ENCODE assay signal across 13 mouse cellular contexts in genomic region chr17:17834896-17835295, GRCm38 (mm10). TPM values are rescaled to one million over a fixed set of nuclear protein-coding genes. Genes with fewer than 3 reads are reported as not detected.
DNase-seq lines count a peak whose midpoint lies in the region; ATAC-seq and TF ChIP-seq lines count a peak whose summit lies in the region.
"Had no signal": no experiment of that assay in that cellular context is flagged by ENCODE, and none has a peak within 500 bp of the region (broad histone marks: within the 10 kb centered on the region; RNA-seq: fewer than 3 reads in every experiment).

No protein-coding gene starts in this region.

- no peak for TF ChIP-seq CTCF in ES-Bruce4 (IDR thresholded peaks at IDR 0.05; ENCODE audit: low read depth, low read length)

- DNase-seq in heart, adult 11 months = peak; percentile 79
- no peak for DNase-seq in heart, adult 9 months (ENCODE audit: low spot score in 2 of 2)
- peak; percentile 69 for DNase-seq in embryonic facial prominence, embryonic 14.5 days (ENCODE audit: low spot score)
- DNase-seq in kidney, postnatal 4 days = peak; percentile 74 to 81
- no peak for DNase-seq in layer of hippocampus, postnatal 10 days (ENCODE audit: low spot score in 2 of 2)
- DNase-seq in MN1 (ENCODE audit: low spot score) = no peak
- DNase-seq in thymus, postnatal 25 days = no peak
- DNase-seq: midbrain, embryonic 14.5 days had no signal

- no peak overlapping the region for H3K9ac ChIP-seq in ES-Bruce4 (ENCODE audit: low read depth, poor library complexity, severe bottlenecking)
- no peak overlapping the region for H3K9ac ChIP-seq in embryonic facial prominence, embryonic 14.5 days (ENCODE audit: low read depth, low read length)

- no peak for TF ChIP-seq POLR2A in ES-Bruce4 (IDR thresholded peaks at IDR 0.05; ENCODE audit: insufficient read depth, low read length)

- TF ChIP-seq EP300 in ES-Bruce4 (IDR thresholded peaks at IDR 0.05; ENCODE audit: insufficient read depth, low read depth, low read length) = 0 out of 2 replicates have a peak, but pooled peaks have one; percentile 45

- no peak overlapping the region for H3K4me3 ChIP-seq in ES-Bruce4 (ENCODE audit: low read depth, low read length)
- H3K4me3 ChIP-seq in embryonic facial prominence, embryonic 14.5 days (ENCODE audit: low read depth, low read length) = no peak overlapping the region
- H3K4me3 ChIP-seq: forebrain, embryonic 10.5 days; layer of hippocampus, adult 2 months had no signal

- 3% methylated on average over 1 of the region's 1 CpGs for WGBS in embryonic facial prominence, embryonic 14.5 days

- H3K4me2 ChIP-seq in embryonic facial prominence, embryonic 14.5 days (ENCODE audit: low read depth, low read length) = no peak overlapping the region
- H3K4me2 ChIP-seq: liver, embryonic 11.5 days had no signal

- H3K27ac ChIP-seq in ES-Bruce4 (ENCODE audit: insufficient read depth, low read length) = no peak overlapping the region
- H3K27ac ChIP-seq in embryonic facial prominence, embryonic 14.5 days (replicated peaks; ENCODE audit: low read depth, low read length) = no peak overlapping the region
- H3K27ac ChIP-seq: forebrain, embryonic 10.5 days had no signal

- no peaks in the 10 kb centered on the region for H3K9me3 ChIP-seq in ES-Bruce4 (replicated peaks; ENCODE audit: control insufficient read depth, insufficient read depth, low read length, poor library complexity, severe bottlenecking)
- no peaks in the 10 kb centered on the region for H3K9me3 ChIP-seq in embryonic facial prominence, embryonic 14.5 days (ENCODE audit: control insufficient read depth, low read length)
- H3K9me3 ChIP-seq: forebrain, embryonic 10.5 days had no signal

- no peaks in the 10 kb centered on the region; the same call in 1 of the 2 replicates for H3K36me3 ChIP-seq in ES-Bruce4 (ENCODE audit: control insufficient read depth, insufficient read depth, low read length, poor library complexity, severe bottlenecking)
- peaks cover 62% of the 10 kb centered on the region for H3K36me3 ChIP-seq in embryonic facial prominence, embryonic 14.5 days (ENCODE audit: control insufficient read depth, insufficient read depth, low read length)

- H3K27me3 ChIP-seq in ES-Bruce4 (ENCODE audit: control insufficient read depth, insufficient read depth, low read length, poor library complexity, severe bottlenecking) = no peaks in the 10 kb centered on the region
- H3K27me3 ChIP-seq in embryonic facial prominence, embryonic 14.5 days (replicated peaks; ENCODE audit: control insufficient read depth, insufficient read depth, low read length) = no peaks in the 10 kb centered on the region

- peaks cover 4% of the 10 kb centered on the region for H3K4me1 ChIP-seq in ES-Bruce4 (ENCODE audit: control insufficient read depth, insufficient read depth, low read length)
- H3K4me1 ChIP-seq in embryonic facial prominence, embryonic 14.5 days (ENCODE audit: control insufficient read depth, insufficient read depth, low read length) = peaks cover 38% of the 10 kb centered on the region

- ATAC-seq in embryonic facial prominence, embryonic 14.5 days (ENCODE audit: low read depth) = no peak

RNA-seq across cellular contexts. Expression of gene Spaca6, which starts 7.9 kb away (rescaled TPM):
- 81.0 and 82.4 TPM in 2 replicates for polyA plus RNA-seq in ES-Bruce4 (2011; ENCODE audit: insufficient read depth, insufficient read length, low read depth, missing spikeins)
- 15.6 and 20.3 TPM in 2 replicates for polyA plus RNA-seq in embryonic facial prominence, embryonic 14.5 days (2014; fragmentation: Nextera tagmentation; extraction: Ambion mirVana)
- total RNA-seq in layer of hippocampus, postnatal 10 days (2021) = 100 to 1,000 TPM in 1 of 2 experiments, 10 to 100 TPM in 1; 79.2 to 100 TPM

RNA-seq across cellular contexts. Expression of gene Has1, which starts 20.1 kb away (rescaled TPM):
- polyA plus RNA-seq in ES-Bruce4 (2011; ENCODE audit: insufficient read depth, insufficient read length, low read depth, missing spikeins) = not detected in 2 replicates
- 1.0 and 1.7 TPM in 2 replicates for polyA plus RNA-seq in embryonic facial prominence, embryonic 14.5 days (2014; fragmentation: Nextera tagmentation; extraction: Ambion mirVana)
- under 1 TPM; 0.20 to 0.34 TPM for total RNA-seq in layer of hippocampus, postnatal 10 days (2021)

RNA-seq across cellular contexts. Expression of gene Fpr1, which starts 48.8 kb away (rescaled TPM):
- not detected in 2 replicates for polyA plus RNA-seq in ES-Bruce4 (2011; ENCODE audit: insufficient read depth, insufficient read length, low read depth, missing spikeins)
- polyA plus RNA-seq in embryonic facial prominence, embryonic 14.5 days (2014; fragmentation: Nextera tagmentation; extraction: Ambion mirVana) = 0.30 and 0.89 TPM in 2 replicates
- not detected for total RNA-seq in layer of hippocampus, postnatal 10 days (2021)
- total RNA-seq: layer of hippocampus, adult 2 months had no signal
- polyA plus RNA-seq: forebrain, embryonic 10.5 days; midbrain, embryonic 14.5 days had no signal

RNA-seq across cellular contexts. Expression of gene Fpr2, which starts 52.7 kb away (rescaled TPM):
- not detected in 2 replicates for polyA plus RNA-seq in ES-Bruce4 (2011; ENCODE audit: insufficient read depth, insufficient read length, low read depth, missing spikeins)
- polyA plus RNA-seq in embryonic facial prominence, embryonic 14.5 days (2014; fragmentation: Nextera tagmentation; extraction: Ambion mirVana) = 0.34 and 1.1 TPM in 2 replicates
- total RNA-seq in layer of hippocampus, postnatal 10 days (2021) = under 1 TPM in 1 of 2 experiments, not detected in 1; 0.57 TPM
- total RNA-seq: layer of hippocampus, adult 2 months had no signal
- polyA plus RNA-seq: forebrain, embryonic 10.5 days; liver, embryonic 11.5 days; midbrain, embryonic 14.5 days had no signal

RNA-seq across cellular contexts. Expression of gene Fpr3, which starts 52.8 kb away (rescaled TPM):
- not detected in 2 replicates for polyA plus RNA-seq in ES-Bruce4 (2011; ENCODE audit: insufficient read depth, insufficient read length, low read depth, missing spikeins)
- not detected in 2 replicates for polyA plus RNA-seq in embryonic facial prominence, embryonic 14.5 days (2014; fragmentation: Nextera tagmentation; extraction: Ambion mirVana)
- total RNA-seq in layer of hippocampus, postnatal 10 days (2021) = not detected
- total RNA-seq: gastrocnemius, postnatal 4 days; layer of hippocampus, adult 2 months had no signal
- polyA plus RNA-seq: forebrain, embryonic 10.5 days; liver, embryonic 11.5 days; midbrain, embryonic 14.5 days had no signal

Comparison
In these comparisons a context has a peak if more than half of its experiments do, and no peak if none do; other contexts are left out.
1. DNase-seq: peak in heart, adult 11 months (single experiment), embryonic facial prominence, embryonic 14.5 days (single experiment) and kidney, postnatal 4 days (2 of 2); none in heart, adult 9 months (0 of 2), layer of hippocampus, postnatal 10 days (0 of 2), MN1 (single experiment) and thymus, postnatal 25 days (single experiment).